Mouse (Mus musculus) CD4-positive, CD25-positive, alpha-beta regulatory T cell, adult 2 months (primary cell): ENCODE measurements around the gene Gkn3.

ENCODE experiments used
- DNase-seq: peaks from one replicate; pipeline ENCODE4 v3.0.0-alpha.2; 2012; ENCODE audit warnings: low read depth, low spot score

Gene Gkn3

GRCm38 (mm10) chr6:87354441-87354840, 34.3 kb downstream of the Gkn3 start:
- no peak for DNase-seq

GRCm38 (mm10) chr6:87350829-87351228, 37.9 kb downstream of the Gkn3 start, which contains the start of gene Gkn1:
Gkn1 (minus strand) TSS chr6:87350942.
- DNase-seq: no peak

- DNase-seq: no peak
These were observed 52.8 kb downstream of the Gkn3 start for GRCm38 (mm10) chr6:87335935-87336295.

- DNase-seq: peak; percentile 44
These were observed 53.4 kb downstream of the Gkn3 start, which contains the start of gene Antxr1 for GRCm38 (mm10) chr6:87335091-87335934. Antxr1 (minus strand) TSS chr6:87335821.

GRCm38 (mm10) chr6:87334361-87335090, 54.2 kb downstream of the Gkn3 start:
- DNase-seq: no peak
